ENCODE assay signal across 21 mouse cellular contexts in genomic region chr5:107259487-107260040, GRCm38 (mm10). TPM values are rescaled to one million over a fixed set of nuclear protein-coding genes. Genes with fewer than 3 reads are reported as not detected.
DNase-seq lines count a peak whose midpoint lies in the region; ATAC-seq and TF ChIP-seq lines count a peak whose summit lies in the region.
"Had no signal": no experiment of that assay in that cellular context is flagged by ENCODE, and none has a peak within 500 bp of the region (broad histone marks: within the 10 kb centered on the region; RNA-seq: fewer than 3 reads in every experiment).

No protein-coding gene starts in this region.

- H3K9me3 ChIP-seq in liver, embryonic 11.5 days (ENCODE audit: control insufficient read depth, low read length), result no peaks in the 10 kb centered on the region
- H3K9me3 ChIP-seq in intestine, embryonic 16.5 days (ENCODE audit: control insufficient read depth, low read length), result no peaks in the 10 kb centered on the region

- no peak for TF ChIP-seq CTCF in kidney, adult 2 months (conservative IDR thresholded peaks at IDR 0.05; ENCODE audit: insufficient read depth, insufficient read length, low read depth, low read length)

- peak; percentile 51 for ATAC-seq in activated CD4-positive, CD25-positive, alpha-beta regulatory T cell, adult 4 months
- peak; percentile 78 for ATAC-seq in liver, embryonic 11.5 days (replicated peaks; ENCODE audit: low FRiP score)
- ATAC-seq in megakaryocyte-erythroid progenitor cell, adult 5-6 weeks (replicated peaks; ENCODE audit: low FRiP score, low TSS enrichment, poor library complexity, severe bottlenecking), result peak; percentile 96
- ATAC-seq in intestine, embryonic 16.5 days, result no peak; the same call in 1 of the 2 replicates
- ATAC-seq: hindbrain, postnatal 0 days had no signal

- peaks cover 24% of the 10 kb centered on the region for H3K4me1 ChIP-seq in liver, embryonic 11.5 days (replicated peaks; ENCODE audit: control insufficient read depth, insufficient read depth, low read length)
- peaks cover 5% of the 10 kb centered on the region for H3K4me1 ChIP-seq in kidney, adult 2 months (ENCODE audit: control insufficient read depth, insufficient read depth, low read length)
- H3K4me1 ChIP-seq in intestine, embryonic 16.5 days (ENCODE audit: control insufficient read depth, insufficient read depth, low read length), result no peaks in the 10 kb centered on the region
- H3K4me1 ChIP-seq: forebrain, embryonic 12.5 days; midbrain, embryonic 12.5 days; neural tube, embryonic 13.5 days had no signal

- H3K9ac ChIP-seq in liver, embryonic 11.5 days (ENCODE audit: low read depth, low read length), result no peak overlapping the region
- H3K9ac ChIP-seq in intestine, embryonic 16.5 days (ENCODE audit: low read depth, low read length), result no peak overlapping the region
- H3K9ac ChIP-seq: forebrain, embryonic 12.5 days; limb, embryonic 12.5 days; lung, embryonic 14.5 days; midbrain, embryonic 12.5 days; neural tube, embryonic 13.5 days had no signal

- H3K27me3 ChIP-seq in liver, embryonic 11.5 days (replicated peaks; ENCODE audit: control insufficient read depth, insufficient read depth, low read length), result no peaks in the 10 kb centered on the region
- H3K27me3 ChIP-seq in kidney, adult 2 months (replicated peaks; ENCODE audit: control insufficient read depth, insufficient read depth, low read length), result no peaks in the 10 kb centered on the region; the same call in 1 of the 2 replicates
- no peaks in the 10 kb centered on the region for H3K27me3 ChIP-seq in intestine, embryonic 16.5 days (replicated peaks; ENCODE audit: control insufficient read depth, insufficient read depth, low read length)
- H3K27me3 ChIP-seq: limb, embryonic 12.5 days; neural tube, embryonic 13.5 days had no signal

- 48% methylated on average over 4 of the region's 4 CpGs for WGBS in liver, embryonic 11.5 days
- WGBS in kidney, adult 2 months, result 81% methylated on average over 4 of the region's 4 CpGs
- WGBS in intestine, embryonic 16.5 days, result 72% methylated on average over 4 of the region's 4 CpGs

- H3K27ac ChIP-seq in liver, embryonic 11.5 days (ENCODE audit: low read depth, low read length), result no peak overlapping the region
- H3K27ac ChIP-seq in kidney, adult 2 months (ENCODE audit: insufficient read depth, low read depth, low read length), result no peak overlapping the region
- no peak overlapping the region for H3K27ac ChIP-seq in intestine, embryonic 16.5 days (ENCODE audit: low read length)
- H3K27ac ChIP-seq: embryonic facial prominence, embryonic 10.5 days; forebrain, embryonic 12.5 days; hindbrain, postnatal 0 days; limb, embryonic 12.5 days; midbrain, embryonic 12.5 days; neural tube, embryonic 13.5 days had no signal

- TF ChIP-seq POLR2A in kidney, adult 2 months (IDR thresholded peaks at IDR 0.05; ENCODE audit: low read depth, low read length), result no peak

- H3K4me2 ChIP-seq in liver, embryonic 11.5 days, result 0 out of 2 replicates have a peak overlapping the region, but pooled peaks have one; percentile 17
- no peak overlapping the region for H3K4me2 ChIP-seq in intestine, embryonic 16.5 days (ENCODE audit: low read depth, low read length)
- H3K4me2 ChIP-seq: forebrain, embryonic 12.5 days; limb, embryonic 12.5 days; lung, embryonic 14.5 days; midbrain, embryonic 12.5 days; neural tube, embryonic 13.5 days had no signal

- DNase-seq in heart, adult 11 months, result peak; percentile 73
- no peak for DNase-seq in heart, adult 18-20 months
- DNase-seq in liver, embryonic 11.5 days (ENCODE audit: low spot score), result no peak
- no peak for DNase-seq in kidney, adult 2 months
- DNase-seq in urinary bladder, adult 18-20 months (ENCODE audit: low spot score in 2 of 2), result no peak
- DNase-seq: adrenal gland, postnatal 14 days; cerebellum, adult 11-12 months; gastrocnemius, postnatal 25 days; lung, embryonic 14.5 days; lung, postnatal 4 days; right cerebral cortex, adult 18-20 months; thymus, postnatal 4 days had no signal

- H3K4me3 ChIP-seq in liver, embryonic 11.5 days (ENCODE audit: low read depth, low read length), result no peak overlapping the region
- H3K4me3 ChIP-seq in kidney, adult 2 months (ENCODE audit: insufficient read depth, low read depth, low read length), result no peak overlapping the region
- H3K4me3 ChIP-seq in intestine, embryonic 16.5 days (ENCODE audit: low read length), result no peak overlapping the region
- H3K4me3 ChIP-seq: embryonic facial prominence, embryonic 10.5 days; forebrain, embryonic 12.5 days; limb, embryonic 12.5 days; midbrain, embryonic 12.5 days; neural tube, embryonic 13.5 days had no signal

- peaks cover 10% of the 10 kb centered on the region for H3K36me3 ChIP-seq in liver, embryonic 11.5 days (ENCODE audit: control insufficient read depth, insufficient read depth, low read length)
- no peaks in the 10 kb centered on the region for H3K36me3 ChIP-seq in kidney, adult 2 months (ENCODE audit: control insufficient read depth, insufficient read depth, low read length)
- H3K36me3 ChIP-seq in intestine, embryonic 16.5 days (ENCODE audit: control insufficient read depth, insufficient read depth, low read length), result no peaks in the 10 kb centered on the region
- H3K36me3 ChIP-seq: forebrain, embryonic 12.5 days; midbrain, embryonic 12.5 days; neural tube, embryonic 13.5 days had no signal

RNA-seq across cellular contexts. Expression of gene Tgfbr3, which starts 29.9 kb away (rescaled TPM):
- 10 to 100 TPM; 36.4 to 44.5 TPM for total RNA-seq in heart, adult 18-20 months (2021)
- 1 to 10 TPM; 4.0 to 8.2 TPM for polyA plus RNA-seq in activated CD4-positive, CD25-positive, alpha-beta regulatory T cell, adult 4 months (2017; shearing (Covaris generic))
- 38.2 and 39.7 TPM in 2 replicates for polyA plus RNA-seq in liver, embryonic 11.5 days (2014; fragmentation: Nextera tagmentation; extraction: Ambion mirVana)
- 28.8 and 36.5 TPM in 2 replicates for total RNA-seq in megakaryocyte-erythroid progenitor cell, adult 5-6 weeks (2014; fragmentation: Nextera tagmentation)
- total RNA-seq in megakaryocyte-erythroid progenitor cell, adult 5-6 weeks (2017), result 25.6 and 35.5 TPM in 2 replicates
- polyA plus RNA-seq in kidney, adult 2 months (2012; rRNA removed), result 23.4 and 27.7 TPM in 2 replicates
- polyA plus RNA-seq in intestine, embryonic 16.5 days (2015; fragmentation: Nextera tagmentation; extraction: Ambion mirVana), result 14.6 and 14.9 TPM in 2 replicates
